Mouse (Mus musculus) neural tube, embryonic 10.5 days (tissue): ENCODE measurements around the gene Crmp1.

Experiments used
- DNase-seq: peaks from one replicate; pipeline ENCODE4 v3.0.0-alpha.2; 2017; ENCODE audit warnings: low spot score; ENCODE audit errors: extremely low spot score

The Crmp1 gene

DNA sequence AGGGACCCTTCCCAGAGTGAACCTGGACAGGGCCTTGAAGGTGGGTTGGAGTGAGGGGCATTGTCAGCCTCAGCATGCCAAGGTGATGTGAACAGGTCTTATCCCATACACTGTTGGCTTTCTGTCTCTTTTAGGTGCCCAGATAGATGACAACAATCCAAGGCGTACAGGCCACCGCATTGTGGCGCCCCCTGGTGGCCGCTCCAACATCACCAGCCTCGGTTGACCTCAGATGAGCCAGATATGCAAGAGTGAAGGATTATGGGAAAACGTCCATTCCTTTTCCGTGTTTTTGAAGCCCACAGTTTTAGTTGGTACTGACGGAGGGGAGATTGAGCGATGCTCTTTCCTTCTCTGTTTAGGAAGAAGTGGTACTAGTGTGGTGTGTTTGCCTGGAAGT is 49.2 kb downstream of the Crmp1 start:
- peak; percentile 26 for DNase-seq

DNA sequence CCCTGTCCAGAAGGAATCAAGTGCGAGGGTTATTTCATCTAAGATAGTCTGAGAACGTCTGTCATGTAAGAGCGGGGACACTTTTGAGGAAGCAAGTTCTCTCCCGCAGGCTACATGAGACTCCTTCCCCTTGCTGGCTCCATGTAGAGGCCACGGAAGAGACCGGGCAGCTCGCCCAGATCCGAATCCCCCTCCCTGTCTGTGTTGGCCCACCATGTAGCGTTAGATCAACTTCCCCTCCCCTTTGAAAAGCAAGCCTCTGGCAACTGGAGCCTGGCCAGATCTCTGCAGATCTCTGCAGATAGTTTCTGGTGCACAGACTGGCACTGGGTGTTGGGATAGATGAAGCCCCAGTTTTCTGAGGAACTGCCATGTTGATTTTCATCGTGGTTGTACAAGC is 55.0 kb downstream of the Crmp1 start:
- DNase-seq = no peak

DNA sequence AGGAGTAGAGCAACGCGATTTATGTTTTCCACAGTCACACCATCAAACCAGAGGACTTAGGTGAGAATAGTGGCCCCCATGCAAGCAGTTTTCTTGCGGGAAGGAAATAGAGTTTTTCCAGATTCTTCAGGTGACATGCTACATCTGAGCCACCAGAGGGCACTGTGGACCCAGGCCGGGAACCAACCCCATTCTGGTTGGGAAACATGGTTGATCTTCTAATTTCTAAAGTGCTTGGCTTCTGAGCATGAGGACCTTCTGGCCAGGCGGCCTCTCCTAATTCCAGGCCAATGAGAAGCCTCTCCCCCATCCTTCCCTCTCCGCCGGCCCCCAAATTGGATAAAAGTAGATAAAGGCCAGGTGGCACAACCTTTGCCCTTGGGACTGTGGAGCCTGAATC is 56.6 kb downstream of the Crmp1 start:
- peak; percentile 45 for DNase-seq

DNA sequence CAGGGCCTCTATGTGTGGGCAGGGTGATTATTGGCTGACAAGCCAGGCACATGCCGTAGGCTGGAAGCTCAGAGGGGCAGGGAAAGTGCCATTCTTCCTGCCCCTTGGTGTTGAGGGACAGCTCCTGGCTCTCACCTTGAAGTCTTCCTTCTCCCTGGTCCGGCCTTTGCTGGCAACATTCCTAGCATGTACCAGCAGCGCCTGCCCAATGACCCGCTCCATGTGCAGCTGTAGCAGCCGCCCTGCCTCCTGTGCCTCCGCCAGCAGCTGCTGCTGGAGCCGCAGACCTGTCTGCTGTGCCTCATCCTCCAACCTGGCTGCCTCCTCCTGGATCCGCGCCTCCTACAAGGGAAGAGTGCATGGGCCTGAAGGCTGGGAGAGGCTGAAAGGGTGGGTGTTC is 68.3 kb downstream of the Crmp1 start:
- no peak for DNase-seq

DNA sequence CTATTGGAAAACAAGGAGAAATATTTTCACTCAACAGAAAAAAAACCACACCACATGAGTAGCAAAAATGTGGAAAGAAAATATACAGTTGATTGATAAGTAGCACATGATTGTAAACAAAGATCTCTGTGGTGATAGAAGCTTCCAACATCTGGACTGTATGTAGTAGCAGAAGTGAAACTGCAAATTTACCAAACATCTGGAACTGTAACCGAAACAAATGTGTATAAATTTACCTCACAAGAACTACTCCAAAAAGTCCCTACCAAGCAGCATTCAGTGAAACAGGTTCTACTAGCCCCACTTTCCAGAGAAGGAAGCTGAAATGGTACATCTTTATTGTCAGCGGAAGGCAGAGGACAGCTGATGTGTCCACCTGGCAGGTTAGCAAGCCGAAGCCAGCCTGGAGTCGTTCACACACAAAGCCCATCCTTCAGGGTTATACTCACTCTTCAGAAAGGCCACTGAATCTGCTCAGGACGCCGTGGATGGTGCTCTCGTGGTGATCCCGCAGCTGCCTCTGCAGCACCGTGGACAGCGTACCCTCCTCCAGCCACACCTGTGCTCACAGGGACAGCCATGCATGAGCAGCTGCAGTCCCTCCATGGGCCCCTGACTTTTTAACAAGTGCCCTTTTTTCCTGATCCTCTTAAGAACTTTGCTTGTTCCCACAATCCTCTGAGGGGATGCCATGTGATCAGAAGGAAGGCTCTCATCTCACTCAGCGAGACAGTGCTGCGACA is 71.4 kb downstream of the Crmp1 start:
- no peak for DNase-seq

DNA sequence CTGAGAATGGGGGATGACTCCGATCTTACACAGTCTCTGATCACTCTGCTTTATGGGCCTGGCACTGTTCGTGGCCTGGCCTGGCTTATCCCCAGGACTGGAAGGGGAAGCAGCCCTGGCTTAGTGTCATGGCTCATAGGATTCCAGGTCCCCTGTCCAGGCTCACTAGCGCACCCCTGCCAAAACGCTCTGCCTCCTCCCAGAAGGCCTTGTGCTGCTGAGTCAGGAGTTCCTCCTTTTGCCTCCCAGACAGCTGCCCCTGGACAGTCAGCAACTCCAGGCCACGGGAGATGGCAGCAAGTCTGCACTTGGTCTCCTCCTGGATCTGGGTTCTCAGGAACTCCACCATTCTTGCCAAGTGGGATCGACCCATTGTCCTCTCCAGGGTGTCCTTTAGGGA is 77.0 kb downstream of the Crmp1 start:
- no peak for DNase-seq

DNA sequence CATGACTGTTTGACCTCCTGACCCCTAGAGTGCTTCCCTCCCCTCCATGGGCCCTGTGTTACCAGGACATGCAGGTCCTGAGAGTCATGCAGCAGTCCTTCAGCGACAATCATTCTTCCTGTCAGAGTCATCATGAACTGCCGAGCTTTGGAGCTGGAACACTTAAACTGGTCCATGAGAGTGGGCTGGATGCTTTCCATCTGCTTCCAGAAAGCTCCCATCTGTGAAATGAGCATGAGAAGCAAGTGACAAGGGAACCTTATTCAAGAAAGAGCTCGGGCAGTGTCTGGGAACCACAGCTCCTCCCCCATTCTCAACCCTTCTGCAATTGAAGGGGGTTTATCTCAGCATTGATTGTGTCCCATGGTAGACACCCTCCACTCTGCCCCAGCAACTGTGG is 78.4 kb downstream of the Crmp1 start:
- DNase-seq = no peak

DNA sequence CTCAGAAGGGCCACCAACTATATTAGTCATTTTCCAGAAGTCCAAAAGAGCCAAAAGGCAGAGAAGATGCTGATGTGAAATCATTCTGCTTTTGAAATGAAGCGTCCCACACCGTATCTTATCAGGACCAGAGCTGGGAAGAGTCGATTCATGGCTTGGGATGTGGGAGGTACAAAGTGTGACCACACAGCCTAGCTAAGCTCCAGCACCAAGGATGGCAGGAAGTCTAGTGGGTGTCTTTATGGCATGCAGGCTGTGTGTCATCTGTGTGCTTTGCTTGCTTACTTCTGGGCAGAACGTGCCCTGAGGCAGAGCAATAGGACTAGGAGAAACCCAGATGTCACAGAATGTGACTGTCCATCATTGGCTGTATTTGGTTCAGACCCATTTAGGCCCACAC is 79.0 kb downstream of the Crmp1 start:
- DNase-seq = no peak

DNA sequence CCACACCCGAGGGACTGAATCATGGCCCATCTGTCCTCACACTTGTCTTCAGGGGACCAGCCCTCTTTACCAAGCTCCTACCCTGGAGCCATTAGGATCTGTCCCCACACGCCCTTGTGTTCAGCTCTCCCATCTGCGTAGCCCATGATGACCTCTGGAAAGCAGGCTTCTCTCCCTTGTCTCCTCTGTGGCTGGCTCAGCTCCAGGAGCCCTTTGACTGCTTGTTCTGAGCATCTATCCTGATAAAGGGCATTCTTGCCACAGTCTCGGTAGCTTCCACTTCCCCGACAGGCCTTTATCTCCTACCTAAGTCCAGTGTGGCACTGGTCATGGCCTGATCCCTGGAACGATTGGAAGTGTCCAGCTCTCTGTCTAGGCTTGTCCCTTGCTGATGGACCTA is 84.9 kb downstream of the Crmp1 start:
- DNase-seq = no peak

DNA sequence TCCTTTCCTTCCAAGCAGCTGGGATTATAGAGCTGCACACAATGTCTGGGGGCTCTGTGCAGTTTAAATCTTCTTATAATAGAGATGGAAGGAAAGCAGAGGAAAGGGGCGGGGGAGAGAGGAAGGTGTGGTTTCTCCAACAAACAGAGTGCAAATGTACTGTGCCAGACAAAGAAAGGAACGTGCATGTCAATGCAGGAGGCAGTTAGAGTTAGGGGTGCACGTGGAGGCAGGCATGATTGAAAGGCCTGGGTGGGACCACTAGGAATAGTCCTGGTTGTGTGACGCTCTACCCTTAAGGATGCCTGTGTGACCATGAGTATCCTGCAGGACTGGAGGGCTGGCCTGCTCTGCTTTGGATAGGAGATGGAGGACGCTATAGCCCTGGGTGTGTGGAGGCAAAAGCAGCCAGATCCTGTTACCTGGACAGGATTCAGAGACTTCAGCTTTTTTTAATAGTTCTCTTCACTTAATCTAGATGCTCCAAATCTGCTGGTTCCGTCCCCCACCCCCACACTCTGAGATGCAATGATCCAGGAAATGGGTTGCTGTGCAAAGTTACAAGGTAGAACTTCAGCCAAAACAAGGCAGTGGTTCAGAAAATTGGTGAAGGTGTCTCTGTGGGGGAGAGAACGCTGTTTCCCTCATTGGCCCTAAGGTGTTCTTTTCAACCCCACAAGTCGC is 88.9 kb downstream of the Crmp1 start:
- DNase-seq = no peak

DNA sequence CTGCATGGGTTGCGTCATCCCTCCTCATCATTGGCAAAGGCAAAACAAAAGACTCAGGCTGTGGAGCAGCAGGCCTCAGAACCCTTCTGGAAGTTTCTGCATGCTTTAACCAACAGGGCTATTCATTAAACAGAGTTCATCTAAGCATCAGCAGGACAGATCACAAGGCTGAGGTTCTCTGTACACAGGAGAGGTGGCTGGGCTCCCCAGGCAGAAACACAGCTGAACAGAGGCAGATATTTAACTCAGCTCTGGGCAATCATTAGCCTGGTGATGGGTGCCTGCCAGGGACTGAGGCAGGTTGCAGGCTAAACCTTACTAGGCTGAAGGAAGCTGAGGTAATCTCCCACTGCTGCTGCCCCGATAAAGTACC is 89.4 kb downstream of the Crmp1 start:
- no peak for DNase-seq

DNA sequence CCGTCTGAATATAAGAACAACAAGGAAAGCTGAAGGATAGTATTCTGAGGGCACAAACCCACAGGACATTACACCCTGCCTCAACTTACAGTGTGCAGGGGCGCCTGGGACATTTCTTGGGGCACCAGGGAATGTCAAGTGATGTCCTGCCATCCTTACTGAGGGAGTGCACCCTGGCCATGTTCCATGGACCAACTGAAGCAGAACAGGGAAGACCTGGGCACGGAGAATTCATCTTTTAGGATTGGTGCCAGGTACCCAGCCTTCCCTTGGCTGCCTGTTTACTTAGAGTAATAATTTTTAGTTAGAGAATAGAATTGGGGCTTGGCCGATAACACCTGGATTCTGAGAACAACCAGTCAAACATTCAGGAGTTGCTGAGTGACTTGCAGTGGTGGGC is 90.3 kb downstream of the Crmp1 start:
- DNase-seq = no peak

DNA sequence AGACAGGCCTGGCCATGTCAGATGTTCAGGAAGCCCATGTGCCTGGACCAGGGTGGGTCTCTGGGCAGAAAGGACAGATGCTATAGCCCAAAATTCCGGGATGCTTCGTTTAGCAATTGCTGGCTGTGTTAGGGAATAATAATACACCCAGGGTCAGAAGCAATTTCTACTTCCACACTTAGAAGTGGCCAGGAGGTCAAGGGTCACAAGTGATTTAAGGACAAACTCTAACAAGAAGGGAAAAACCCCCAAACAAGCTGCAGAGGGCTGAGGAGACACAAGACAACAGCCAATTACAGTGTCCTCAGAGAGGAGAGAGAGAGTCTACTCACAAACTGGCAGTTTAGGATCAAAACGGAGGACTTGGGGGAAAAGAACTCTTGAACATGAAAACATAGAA is 93.3 kb downstream of the Crmp1 start:
- no peak for DNase-seq

DNA sequence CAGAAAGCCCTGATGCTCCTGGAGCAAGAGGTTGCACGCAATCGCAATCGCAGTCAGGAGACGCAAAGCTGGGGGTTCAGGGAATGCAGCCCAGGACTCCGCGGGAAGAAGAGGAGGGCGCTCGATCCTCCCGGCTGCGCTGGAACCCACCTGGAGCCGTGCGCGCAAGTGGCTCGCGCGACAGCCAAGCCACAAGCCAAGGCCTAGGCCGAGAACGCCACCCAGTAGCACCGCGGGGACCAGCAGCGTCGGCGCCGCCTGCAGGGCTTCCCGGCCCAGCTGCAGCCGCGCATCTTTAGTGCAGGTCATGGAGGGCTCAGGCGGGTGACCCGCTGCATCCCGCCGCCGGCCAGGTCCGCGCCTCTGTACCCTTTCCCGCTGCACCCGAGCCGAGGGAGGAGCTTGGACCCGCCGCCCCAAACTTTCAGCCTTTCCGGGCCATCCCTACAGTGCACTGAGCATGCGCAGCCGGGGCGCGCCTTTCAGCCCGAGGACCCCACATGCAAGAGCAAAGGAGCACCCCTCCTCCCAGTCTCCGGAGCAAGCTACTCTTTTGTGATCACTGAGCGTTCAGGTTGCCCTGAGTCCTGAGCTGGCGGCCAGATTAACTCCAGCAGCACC is 94.9 kb downstream of the Crmp1 start, which contains the start of gene Evc:
Gene Evc, minus strand, starts transcription at position 410 of the 621 bp plus-strand sequence.
- peak; percentile 86 for DNase-seq

DNA sequence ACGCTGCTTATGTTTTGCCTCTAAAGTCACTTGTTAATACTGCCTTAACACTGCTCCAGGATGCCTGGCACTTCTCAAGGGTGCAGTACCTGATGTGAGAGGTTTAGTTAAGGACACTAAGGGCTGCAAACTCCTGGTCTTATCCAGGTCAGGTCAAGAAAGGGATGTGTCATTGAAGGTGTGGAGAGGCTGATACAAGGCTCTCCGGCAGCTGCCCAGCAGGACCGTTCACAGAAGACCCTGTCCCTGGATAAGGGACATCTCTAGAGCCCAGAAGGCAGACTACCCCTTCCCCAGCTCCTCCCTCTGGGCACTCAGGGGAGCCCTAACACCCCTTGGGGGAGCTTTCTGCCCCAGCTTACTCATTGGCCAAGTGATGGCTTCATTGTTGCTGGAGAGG is 96.0 kb downstream of the Crmp1 start:
- peak; percentile 23 for DNase-seq

DNA sequence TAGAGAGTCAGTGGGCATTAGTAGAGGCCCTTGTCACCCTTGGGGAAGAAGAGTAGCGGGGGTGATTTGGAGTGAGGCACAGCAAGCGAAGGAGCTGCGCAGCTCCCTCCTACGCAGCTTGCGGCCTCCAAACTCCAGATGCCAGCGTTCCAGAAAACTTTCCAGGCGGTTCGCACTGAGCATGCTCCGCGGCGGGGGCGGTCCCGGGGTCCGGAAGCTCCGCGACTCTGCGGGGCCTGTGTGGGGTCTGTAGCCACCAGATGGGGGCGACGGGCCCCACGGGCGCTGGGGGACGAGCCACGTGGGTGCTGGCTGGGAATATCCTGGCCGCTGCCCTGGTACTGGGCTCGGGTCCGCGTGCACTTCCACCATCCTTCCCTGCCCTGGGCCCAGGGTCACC is 96.5 kb downstream of the Crmp1 start, which contains the start of gene Evc2:
Gene Evc2, plus strand, starts transcription at position 212 of the 400 bp plus-strand sequence.
- peak; percentile 86 for DNase-seq
